Mouse (Mus musculus) layer of hippocampus, postnatal 14 days (tissue): Measurements from ENCODE around the gene Camta1. TPM values are rescaled to one million over a fixed set of nuclear protein-coding genes. Genes with fewer than 3 reads are reported as not detected.
A peak's percentile ranks its signal among the peaks of the same experiment; 100 is the strongest.

Experiments
- DNase-seq, 2 experiments: peaks; one replicate each; pipeline ENCODE4 v3.0.0; 2021 to 2022; ENCODE audit warnings: low spot score in 2 of 2, mixed read lengths in 1 of 2
- total RNA-seq, 2 experiments: library from RNA; stranded (reverse); gene quantifications; 2 replicates each; pipeline ENCODE4 v1.2.3; 2021

Gene Camta1
- total RNA-seq, 2 experiments from 2014 or later, result 230 to 235 TPM

DNA sequence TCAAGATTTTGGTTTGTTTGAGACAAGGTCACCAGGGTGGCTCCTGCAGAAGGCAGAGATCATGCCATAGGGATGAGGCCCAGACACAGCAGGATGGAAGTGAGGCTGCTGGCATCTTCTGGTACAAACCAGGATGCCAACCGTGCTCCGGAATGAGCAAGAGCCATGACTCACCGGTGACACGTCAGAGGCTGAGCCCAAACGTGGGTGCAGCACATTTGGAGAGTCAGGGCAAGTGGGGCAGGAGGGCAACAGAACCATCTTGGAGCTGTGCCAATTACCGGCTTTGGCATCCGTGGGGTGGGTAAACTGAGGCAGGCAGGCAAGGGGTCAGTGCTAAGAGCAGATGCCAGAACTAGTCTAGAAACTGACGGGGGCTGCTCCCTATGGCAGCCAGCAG lies 888.4 kb downstream of the Camta1 start:
- no peak for DNase-seq

DNA sequence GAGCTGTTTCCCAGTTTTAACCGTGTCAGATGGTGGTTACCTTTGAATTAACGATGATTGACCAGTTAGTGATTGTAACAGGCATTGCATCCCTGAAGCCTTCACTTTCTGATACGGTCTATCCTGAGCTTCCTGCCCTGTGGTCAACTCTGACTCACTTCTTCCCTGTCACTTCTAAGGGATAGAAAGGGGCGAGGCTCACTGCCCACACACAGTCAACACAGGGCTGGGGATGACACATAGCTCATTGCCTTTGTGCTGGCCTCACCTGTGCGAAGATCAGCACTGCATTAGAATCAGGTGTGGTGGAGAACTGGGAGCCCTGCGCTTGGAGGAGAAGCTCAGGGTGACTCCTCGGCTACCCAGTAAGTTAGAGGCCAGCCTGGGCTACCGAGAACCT lies 892.7 kb downstream of the Camta1 start:
- DNase-seq, result no peak

DNA sequence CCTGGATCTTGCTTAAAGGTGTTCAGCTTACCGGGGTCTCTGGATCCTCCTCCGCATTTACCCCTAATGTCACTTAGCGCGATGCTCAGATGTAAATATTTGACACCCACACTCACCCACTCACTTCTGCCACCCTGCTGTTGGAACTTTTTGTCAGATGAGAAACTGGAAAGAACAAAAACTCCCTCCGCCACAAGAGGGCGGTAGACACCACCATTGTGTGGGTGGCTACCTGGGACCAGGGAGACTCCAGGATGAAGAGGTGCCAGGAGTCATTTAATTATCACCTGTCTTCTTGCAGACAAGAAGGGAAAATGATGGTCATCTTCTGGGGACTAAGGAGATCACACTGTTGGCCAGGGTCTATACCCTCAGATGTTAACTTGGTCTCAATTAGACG lies 895.1 kb downstream of the Camta1 start:
- peak; percentile 73 to 80 for DNase-seq

DNA sequence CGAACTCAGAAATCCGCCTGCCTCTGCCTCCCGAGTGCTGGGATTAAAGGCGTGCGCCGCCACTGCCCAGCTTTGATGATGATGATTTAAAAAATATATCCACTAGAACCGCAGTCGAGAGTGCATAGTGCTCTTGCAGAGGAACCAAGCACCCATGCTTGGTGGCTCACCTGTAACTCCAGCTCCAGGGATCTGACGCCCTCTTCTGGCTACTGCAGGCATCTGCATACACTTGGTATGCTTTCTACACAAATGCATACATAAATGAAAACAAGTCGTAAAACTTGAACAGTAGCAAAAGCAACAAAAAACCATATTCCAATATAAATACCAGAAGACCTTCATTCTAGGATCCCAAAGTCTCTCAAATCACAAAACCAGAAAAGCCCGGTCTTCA lies 896.1 kb downstream of the Camta1 start:
- DNase-seq, result no peak

- peak; percentile 84 to 91 for DNase-seq
These were observed 896.8 kb downstream of the Camta1 start for GRCm38 (mm10) chr4:150964635-150965554.

DNA sequence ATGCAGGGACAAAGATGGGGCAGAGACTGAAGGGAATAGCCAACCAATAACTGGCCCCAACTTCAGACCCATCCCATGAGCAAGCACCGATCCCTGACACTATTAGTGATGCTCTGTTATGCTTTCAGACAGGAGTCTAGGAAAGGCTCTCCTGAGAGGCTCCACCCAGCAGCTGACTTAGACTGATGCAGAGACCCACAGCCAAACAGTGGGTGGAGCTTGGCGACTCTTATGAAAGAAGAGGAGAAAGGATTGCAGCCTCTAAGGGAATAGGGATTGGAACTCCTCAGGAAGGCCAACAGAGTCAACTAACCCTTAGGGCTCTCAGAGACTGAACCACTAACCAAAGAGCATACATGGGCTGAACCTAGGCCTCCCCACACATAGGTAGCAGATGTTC lies 898.0 kb downstream of the Camta1 start:
- no peak for DNase-seq

DNA sequence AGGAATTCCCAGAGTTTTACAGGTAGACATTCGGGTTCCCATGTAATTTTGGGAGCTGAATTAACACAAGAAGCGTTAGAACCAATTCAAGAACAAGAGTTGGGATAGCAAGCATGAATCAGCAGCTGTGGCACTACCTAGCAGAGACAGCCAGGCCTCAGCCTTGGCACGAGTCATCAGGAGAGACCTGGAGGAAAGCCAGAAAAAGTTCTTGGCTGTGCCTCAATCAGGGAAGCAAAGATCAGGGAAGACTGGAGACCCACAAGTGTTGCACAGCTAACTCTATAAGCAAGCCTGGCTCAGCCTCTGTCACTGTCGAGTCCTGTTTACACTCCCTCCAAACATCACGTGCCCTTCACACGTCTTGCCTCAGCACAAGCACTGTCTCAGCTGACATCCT lies 899.4 kb downstream of the Camta1 start:
- no peak for DNase-seq

- no peak for DNase-seq
These were observed 903.1 kb downstream of the Camta1 start for GRCm38 (mm10) chr4:150958536-150958935.

- no peak for DNase-seq
These were observed 904.6 kb downstream of the Camta1 start for GRCm38 (mm10) chr4:150957106-150957458.

GRCm38 (mm10) chr4:150956369-150957105 lies 905.1 kb downstream of the Camta1 start:
- peak in 1 of 2 experiments; percentile 32 for DNase-seq

- DNase-seq, result no peak
These were observed 910.7 kb downstream of the Camta1 start for GRCm38 (mm10) chr4:150950972-150951371.

- no peak for DNase-seq
These were observed 917.0 kb downstream of the Camta1 start for GRCm38 (mm10) chr4:150944707-150945106.

- DNase-seq, result no peak
These were observed 921.6 kb downstream of the Camta1 start for GRCm38 (mm10) chr4:150939991-150940651.

- no peak for DNase-seq
These were observed 923.6 kb downstream of the Camta1 start for GRCm38 (mm10) chr4:150938063-150938452.

DNA sequence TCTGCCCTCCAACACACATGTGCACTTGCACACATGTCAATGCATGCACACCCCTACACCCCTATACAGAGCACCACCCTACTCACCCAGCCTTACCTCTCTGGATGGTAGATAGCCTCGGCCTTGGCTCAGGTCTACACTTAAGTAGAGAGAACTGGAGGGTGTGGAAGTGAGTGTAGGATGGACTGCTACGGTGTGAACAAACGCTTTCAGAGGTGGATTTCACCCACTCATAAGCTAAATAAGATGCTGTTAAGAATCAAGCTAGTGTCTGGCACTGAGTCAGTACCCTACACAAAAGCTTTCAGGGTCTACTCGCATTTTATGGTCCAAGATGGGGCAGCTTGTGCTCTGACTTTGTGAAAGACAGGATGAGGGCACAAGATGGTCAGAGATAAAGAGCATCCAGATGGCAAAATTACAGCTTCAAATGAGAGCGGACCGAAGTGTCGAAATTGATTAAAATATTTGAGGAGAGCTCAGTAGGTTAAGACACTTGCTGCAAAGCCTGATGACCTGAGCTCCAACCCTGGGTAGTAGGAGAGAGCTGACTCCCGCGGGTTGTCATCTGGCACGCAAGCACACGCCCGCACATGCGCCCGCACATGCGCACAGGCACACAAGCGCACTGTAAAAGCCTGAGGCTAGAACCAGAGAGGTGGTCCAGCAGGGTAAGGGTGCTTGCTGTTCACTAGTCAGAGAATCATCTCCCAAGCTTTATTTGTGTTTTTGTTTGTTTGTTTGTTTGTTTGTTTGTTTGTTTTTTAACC lies 924.2 kb downstream of the Camta1 start:
- peak; percentile 28 to 53 for DNase-seq

- no peak for DNase-seq
These were observed 928.2 kb downstream of the Camta1 start for GRCm38 (mm10) chr4:150933503-150933902.

DNA sequence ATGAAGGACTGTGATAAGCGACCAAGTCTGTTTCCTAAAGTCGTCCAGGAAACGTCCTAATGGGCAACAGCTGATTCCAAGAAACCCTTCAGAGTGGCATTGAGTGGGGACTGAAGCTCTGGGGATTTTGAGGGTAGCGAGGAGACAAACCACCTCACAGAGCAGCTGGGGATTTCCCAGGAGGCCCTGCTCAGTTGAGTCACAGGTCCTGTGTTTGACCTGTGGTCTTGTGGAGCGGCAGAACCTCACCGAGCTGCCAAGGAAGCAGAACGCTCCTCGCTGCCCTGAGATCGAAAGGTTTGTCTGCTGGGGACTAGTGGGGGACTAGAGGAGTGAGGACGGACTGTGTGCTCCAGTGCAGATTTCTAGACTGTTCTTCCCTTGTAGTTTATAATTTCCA lies 933.9 kb downstream of the Camta1 start:
- no peak for DNase-seq

DNA sequence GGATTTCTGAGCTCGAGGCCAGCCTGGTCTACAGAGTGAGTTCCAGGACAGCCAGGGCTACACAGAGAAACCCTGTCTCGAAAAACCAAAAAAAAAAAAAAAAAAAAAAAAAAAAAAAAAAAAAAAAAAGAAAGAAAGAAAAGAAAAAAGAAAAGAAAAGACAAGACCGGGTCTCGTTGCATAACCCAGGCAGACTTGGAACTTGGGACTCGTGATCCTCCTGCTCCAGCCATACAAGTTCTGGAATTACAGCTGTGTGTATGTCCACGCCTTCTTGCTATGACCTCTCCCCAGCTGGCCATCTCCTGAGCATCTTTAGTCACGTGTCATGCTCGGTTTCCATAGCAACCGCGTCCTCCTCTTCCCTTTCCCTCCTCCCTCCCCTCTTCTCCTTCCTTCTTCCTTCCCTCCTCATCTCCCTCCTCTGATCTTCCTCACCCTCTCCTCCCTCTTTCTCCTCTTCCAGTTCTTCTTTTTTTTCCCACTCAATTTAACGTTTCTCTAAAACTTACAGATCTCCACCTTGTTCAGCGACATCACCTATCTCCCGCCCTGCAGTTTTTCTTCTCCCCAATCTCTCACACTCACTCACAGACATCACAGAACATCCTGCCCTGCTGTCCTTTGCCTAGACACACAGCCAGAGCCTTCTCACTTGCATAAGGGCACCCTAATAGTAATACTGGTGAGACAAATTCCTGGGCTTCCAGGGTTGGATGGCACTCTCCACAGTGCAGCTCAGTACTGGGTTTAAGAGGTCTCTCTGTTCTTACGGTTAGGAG lies 934.6 kb downstream of the Camta1 start:
- no peak for DNase-seq

- no peak for DNase-seq
These were observed 935.8 kb downstream of the Camta1 start for GRCm38 (mm10) chr4:150925923-150926322.

DNA sequence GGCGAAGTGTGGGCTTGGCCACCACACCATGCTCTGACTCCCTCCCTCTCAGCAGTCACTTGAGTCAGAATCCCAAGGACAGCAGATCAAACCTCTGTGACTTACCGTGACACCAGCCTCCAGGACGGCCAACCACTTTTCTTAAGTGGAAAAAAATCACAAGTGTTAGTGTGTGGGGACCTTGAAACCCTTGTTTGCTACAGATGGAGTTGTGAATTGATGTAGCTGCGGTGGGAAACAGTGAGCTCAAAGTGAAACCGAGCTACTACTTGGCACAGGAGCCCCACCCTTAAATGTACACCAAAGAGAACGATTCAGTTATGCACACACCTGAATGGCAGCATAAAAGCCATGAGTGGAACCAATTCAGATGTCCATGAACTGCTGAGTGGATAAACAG lies 936.7 kb downstream of the Camta1 start:
- DNase-seq, result no peak
